Mouse (Mus musculus) retina, embryonic 14.5 days (tissue): Measurements from ENCODE around the gene Atp2b2.
A peak's percentile ranks its signal among the peaks of the same experiment; 100 is the strongest.

Experiments
- DNase-seq: peaks from one replicate; pipeline ENCODE4 v3.0.0-alpha.2; 2015; ENCODE audit warnings: low spot score

Atp2b2 gene

GRCm38 (mm10) chr6:113941324-113941723, 101.1 kb downstream of the Atp2b2 start:
- DNase-seq = no peak

DNA sequence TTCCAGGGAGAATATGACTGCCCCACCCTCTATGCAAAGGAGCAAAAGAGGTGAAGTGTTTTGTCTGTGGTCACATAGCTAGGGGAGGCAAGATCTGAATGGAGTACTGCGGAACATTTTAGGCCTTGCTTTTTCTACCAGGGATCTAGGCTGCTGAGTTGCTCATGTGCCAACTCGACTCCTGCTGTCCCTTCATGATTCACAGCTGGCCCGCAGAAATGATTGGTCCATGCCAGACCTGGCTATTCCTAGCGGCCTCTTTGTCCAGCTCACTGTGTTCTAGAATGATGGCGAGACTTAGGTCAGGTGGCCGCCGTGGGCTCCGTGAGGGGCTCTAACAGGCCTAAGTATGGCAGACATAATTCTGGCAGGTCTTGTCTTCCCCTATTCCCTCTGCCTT, 103.0 kb downstream of the Atp2b2 start:
- no peak for DNase-seq

GRCm38 (mm10) chr6:113936811-113937508, 105.5 kb downstream of the Atp2b2 start:
- DNase-seq = peak; percentile 83

DNA sequence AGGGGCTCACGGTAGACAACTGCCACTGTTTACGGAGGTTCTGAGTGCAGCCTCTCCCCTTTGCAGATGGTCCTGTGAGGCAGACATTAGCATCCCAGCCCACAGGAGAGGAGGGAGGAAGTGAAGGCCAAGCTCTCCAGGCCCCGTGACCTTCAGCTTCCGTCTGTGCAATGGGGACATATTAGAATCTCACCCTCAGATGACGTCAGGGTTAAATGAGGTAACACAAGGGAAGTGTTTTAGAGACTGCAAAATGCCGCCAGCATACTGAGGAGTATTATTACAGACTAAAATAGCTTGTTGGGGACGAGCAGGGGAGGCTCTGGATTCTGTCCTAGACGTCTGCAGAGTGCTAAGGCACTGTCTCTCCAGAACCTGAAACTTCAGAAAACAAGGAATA, 106.3 kb downstream of the Atp2b2 start:
- DNase-seq = no peak

DNA sequence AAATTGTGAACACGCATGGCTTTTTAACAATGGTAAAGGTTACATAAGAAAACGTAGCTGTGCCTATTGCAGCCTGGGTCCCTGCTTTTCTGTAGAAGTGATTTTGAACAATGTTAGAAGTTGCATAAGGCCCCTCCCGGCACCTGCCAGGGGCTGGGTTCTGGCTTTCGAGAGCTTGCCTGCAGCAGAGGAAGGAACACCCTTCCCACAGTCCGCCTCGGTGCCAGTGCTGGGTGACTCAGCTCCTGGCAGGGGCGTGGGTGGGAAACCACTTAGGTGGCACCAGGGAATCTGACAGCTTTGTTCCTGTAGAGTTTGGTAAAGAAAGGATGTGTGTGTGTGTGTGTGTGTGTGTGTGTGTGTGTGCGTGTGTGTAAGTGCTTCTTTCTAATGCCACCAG, 107.7 kb downstream of the Atp2b2 start:
- no peak for DNase-seq

- peak; percentile 64 for DNase-seq
These were observed 108.9 kb downstream of the Atp2b2 start for GRCm38 (mm10) chr6:113933261-113934151.

DNA sequence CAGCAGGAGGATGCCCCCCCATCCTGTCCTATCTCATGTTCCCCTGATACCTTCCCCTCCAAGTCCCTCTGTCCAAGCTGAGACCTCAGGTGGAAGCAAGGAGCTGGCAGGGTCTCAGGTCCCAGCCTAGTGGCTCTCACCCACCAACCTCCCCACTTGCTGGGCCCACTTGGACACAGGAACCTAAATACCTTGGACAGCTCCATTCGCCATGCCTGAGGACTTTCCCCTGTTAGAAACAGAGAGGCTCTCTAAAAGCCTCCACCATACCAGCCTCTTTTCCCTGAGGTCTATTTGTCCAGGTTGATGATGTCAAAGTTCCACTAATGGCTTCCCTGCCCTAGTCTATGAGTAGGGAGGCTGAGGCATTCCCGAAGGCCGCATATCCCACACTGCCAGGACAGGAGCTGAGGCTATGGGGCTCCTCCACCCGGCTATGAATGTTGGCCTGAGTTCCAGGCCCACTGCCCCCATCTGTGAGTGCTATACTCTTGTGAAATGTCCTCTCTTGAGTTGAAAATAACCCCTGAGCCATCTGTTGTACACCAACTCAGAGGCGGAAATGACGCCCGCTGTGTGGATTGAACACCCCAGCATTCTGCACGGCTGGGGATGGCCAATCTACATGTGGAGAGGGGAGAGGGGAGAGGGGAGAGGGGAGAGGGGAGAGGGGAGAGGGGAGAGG, 113.1 kb downstream of the Atp2b2 start:
- DNase-seq = peak; percentile 46

DNA sequence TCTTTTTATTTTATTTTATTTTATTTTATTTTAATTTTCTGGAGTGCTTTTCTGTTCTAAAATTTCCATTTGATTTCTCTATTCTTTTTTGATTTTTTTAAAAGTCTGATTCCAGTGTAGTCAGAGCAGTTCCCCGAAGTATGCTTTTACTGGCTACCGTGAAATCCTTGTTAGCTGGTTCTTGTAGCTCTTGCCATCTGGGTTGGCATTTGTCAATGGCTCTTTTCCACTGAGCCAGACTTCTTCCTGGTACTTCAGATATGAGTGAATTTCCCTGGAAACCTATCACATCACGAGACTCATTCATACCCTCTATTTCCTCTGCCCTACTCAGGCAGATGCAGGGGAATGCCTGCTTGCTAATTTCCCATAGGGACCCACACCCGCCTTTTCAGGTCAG, 119.2 kb downstream of the Atp2b2 start:
- DNase-seq = no peak

GRCm38 (mm10) chr6:113920466-113920865, 121.9 kb downstream of the Atp2b2 start:
- no peak for DNase-seq

DNA sequence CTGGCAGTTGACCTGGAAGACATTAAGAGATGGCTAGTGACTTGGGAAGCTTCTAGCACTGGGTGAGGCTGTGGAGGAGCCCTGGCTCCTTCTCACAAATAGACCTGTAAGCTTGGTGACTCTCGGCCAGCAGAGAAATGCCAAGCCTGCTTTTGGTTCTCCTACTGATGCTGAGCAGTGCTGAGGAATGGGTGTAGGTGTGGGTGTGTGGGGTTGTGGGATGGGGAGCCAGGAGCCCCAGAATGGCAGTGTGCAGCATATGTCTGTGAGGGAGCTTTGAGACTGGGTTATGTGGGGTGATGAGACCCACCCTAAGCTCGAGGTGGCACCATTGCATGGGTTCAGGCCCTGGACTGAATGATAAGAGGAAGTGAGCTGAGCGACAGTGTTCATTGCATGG, 129.7 kb downstream of the Atp2b2 start:
- DNase-seq = no peak

GRCm38 (mm10) chr6:113911094-113911493, 131.3 kb downstream of the Atp2b2 start:
- peak; percentile 41 for DNase-seq

- DNase-seq = no peak
These were observed 131.9 kb downstream of the Atp2b2 start for GRCm38 (mm10) chr6:113910411-113911055.

GRCm38 (mm10) chr6:113909836-113910235, 132.6 kb downstream of the Atp2b2 start:
- DNase-seq = no peak

- DNase-seq = peak; percentile 55
These were observed 134.3 kb downstream of the Atp2b2 start for GRCm38 (mm10) chr6:113908066-113908465.

DNA sequence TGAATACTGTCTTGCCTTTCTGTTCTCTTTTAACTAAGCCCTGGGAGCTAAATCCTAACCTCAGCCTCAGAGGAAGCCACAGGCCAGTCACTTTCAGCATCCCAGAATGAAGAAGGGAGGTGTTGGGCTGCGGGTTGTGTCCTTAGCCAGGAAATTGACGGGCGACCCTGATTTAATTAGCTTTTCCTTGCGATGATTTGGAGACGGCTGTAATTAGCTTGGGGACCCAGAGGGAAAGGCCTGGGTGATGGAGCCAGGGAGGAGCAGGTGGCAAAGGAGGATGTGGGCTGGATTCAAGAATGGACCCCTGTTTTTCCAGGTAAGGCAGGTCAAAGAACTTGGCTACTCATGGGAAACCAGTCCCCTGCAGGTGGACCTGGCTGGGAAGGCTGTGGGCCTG, 138.0 kb downstream of the Atp2b2 start:
- no peak for DNase-seq

DNA sequence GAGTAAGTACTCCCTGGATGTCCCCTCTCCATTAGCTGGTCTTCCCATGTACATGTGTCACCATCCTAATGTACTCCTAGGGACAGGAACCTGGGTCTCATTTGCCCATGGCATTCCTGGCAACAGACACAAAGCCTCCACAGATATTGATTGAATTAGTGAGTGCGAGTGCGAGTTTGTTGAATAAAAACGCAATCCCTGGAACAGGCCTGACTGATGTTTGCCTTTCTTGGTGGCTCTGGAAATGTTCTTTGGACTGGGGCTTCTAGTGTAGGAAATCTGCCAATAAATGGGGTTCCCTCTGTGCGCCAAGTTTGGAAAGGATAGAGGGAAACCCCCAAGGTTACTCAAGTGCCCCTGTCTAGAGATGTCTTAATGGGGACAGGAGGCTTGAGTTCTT, 146.4 kb downstream of the Atp2b2 start:
- DNase-seq = no peak

DNA sequence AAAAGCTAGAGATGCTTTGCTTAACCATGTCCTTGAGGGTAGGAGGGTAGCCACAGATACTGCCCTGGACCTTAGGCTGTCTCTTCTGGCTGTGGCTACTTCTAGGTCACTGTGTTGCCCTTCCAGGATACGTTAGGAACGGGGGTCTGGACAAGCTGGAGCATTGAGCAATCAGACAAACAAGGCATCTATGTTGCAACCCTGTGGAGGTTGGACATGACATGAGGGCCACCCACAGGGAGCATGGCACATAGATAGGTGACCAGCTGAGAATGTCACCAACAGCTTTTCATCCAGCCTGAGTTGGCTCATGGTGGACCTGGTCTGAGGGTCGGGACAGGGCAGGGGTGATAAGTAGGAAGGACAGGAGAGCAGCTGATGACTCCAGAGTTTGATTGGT, 148.4 kb downstream of the Atp2b2 start:
- no peak for DNase-seq

GRCm38 (mm10) chr6:113892091-113892674, 150.2 kb downstream of the Atp2b2 start:
- DNase-seq = no peak

DNA sequence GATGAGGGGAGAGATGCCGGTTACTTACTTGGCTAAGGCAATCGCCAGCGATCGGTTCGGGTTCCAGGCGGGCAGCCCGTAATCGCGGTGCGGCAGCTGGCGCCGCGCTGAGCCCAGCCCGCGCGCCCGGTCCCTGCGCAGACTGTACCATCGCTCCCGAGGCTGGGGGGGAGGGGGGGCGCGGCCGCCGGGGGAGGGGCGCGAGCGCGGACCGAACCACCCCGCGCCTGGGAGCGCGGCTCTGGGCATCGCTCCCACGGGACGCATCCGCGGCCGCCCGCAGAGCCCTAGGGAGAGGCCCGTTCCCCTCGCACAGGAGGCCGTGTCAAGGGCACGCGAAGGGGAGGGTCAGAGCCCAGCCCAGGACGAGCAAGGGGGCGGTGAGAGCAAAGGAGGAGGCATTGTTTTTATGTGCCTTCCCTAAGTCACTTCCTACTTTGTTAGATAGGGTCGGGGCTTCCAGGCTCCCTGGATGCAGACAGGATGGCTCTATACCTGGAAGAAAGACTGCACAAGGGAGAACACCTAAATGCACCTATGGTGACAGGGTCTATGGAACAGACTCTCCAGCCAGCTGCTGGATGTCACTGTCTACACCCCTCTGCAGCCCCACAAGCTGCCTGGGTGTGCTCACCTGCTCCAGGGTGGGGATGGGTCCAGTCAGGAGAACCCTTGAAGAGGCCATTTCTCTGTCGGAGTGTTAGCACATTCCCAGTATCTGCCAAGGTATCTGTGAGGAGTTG, 151.0 kb downstream of the Atp2b2 start:
- DNase-seq = peak; percentile 77

- peak; percentile 20 for DNase-seq
These were observed 151.6 kb downstream of the Atp2b2 start for GRCm38 (mm10) chr6:113890858-113891213.
